Mouse (Mus musculus) left cerebral cortex, adult 11 months (tissue): ENCODE results near the gene Nkrf.
A peak's percentile ranks its signal among the peaks of the same experiment; 100 is the strongest.
"Not testable (repeated sequence)": the region's sequence is repeated elsewhere in the genome, so short reads cannot be mapped to it uniquely, and the experiment has no call there.

Experiments
- DNase-seq: peaks from one replicate; pipeline ENCODE4 v3.0.0; 2022; ENCODE audit warnings: low spot score

Gene Nkrf

DNA sequence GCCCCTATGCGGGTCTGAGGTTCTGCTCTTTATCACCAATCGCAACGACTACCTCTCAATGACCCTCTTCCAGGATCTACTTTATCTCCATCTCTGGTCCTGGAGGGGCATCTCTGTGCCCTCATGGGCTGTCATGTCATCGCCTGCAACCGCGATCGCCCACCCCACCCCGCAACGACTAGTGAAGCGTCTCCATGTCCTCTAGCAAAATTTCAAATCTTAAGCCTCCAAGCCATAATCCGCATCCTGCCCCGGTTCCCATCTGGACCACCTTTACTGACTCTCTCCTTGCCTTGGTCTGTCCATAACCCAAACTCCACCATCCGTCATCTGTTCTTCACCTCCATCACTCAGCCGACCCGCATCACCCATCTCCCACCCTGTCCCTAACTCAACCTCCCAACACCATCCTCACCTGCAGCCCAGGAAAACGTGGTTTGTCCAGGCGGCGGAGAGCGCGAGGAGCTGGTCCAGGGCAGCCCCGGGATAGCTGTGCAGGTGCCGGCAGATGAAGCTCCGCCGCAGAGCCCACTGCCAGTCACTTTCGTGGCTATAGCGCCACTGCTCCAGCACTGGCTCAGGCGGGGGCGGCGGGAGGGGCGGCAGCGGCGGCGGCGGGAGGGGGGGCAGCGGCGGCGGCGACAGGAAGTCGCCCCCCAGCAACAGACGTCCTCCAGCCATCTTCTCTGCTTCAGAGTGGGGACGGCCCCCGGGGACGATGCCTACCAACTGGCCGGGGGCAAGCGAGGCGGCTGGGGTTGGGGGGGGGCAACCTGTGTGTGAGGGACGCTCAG, at the start of gene Nkrf:
TSS of gene Nkrf (minus strand) at position 579 of the 794 bp plus-strand sequence.
- DNase-seq, result no peak

DNA sequence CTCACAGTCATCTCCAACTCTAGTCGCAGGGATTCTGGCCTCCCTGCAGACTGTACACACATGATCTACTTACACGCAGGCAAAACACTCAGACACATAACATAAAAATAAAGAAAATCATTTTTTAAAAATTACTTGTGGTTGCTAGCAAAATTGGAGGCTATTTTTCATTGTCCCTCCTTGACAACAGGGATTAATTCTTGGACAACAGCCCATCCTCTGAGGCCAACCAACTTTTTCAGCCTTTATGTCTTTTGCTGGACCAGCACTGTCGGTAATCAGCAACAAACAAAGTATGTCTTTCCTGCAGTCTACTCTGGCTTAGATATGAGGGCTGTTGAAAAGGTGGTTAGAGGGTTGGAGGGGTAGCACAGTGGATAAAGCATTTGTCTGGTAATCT, 38.4 kb upstream of the Nkrf start:
- DNase-seq, result no peak

DNA sequence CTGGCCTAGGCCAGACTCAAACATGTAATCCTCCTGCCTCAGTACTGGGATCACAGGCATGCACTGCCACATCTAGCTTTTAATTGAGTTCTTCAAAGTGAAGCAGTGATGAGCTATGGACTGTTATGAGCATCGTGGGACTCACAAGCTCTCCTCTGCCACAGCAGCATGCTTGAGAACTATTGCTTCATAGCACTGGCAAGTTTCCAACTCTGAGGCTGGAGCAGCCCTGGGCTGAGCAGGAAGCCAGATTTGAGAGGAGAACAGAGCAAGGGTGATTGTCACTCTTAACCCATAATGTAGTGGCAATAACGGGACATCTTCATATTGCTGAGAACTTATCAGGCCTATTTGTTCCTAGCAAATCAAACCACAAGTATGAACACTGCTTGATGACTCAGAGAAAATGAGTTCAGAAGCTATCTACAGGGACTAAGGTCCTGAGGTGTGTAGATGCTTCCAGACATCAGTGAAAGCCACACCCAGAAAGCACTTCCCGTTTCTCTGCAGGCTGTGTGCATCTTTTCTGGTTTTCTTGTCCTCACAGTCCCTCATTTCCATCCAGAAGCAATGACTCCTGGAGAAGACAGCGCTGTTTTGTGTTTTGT, 37.2 kb upstream of the Nkrf start:
- DNase-seq, result no peak

DNA sequence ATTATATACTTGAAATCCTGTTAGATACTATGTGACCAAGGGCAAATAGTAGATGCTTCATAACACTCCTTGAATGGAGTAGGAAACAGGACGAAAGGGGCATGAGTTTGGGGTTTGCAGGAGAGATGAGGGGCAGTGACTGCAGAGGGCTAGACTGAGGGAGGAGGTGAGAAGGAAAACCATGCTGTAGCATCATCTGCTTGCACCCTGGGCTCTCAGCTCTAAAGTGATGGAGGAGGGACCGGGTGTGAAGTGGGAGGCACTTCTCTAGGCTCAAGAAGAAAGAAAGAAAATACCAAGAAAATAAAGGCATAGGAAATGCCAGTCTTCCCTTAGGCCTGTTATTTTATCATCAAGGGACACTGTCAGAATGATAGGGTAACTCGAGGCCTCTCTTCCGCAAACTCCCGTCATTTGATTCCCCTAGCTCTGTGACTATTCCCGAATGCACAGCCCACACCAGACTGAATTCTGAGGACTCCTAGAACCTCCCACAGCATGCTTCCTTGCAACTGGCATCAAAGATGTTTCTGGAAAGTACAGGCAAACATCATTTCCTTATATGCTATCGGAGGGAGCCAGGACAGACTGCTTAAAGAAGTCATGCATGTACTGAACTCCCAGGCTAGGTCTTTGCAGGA, 32.7 kb upstream of the Nkrf start:
- DNase-seq, result no peak

DNA sequence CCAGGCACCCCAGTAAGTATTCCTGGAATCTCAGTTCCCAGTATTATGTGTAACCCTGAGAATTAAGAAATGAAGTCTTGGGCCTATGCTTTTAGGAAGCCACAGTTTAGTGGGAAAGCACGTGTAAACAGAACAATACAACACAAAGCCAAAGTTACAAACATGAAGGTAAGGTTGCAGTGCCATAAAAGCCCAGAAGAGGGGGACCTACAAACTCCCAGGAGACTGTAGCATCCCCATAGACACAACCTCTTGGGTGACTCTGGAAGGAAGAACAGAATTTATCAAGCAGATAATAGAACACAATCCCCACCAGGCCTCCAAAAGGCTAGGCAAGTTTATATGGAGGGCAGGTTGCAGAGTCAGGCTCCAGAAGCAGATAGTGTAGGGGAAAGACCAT, 27.9 kb upstream of the Nkrf start:
- DNase-seq, result no peak

DNA sequence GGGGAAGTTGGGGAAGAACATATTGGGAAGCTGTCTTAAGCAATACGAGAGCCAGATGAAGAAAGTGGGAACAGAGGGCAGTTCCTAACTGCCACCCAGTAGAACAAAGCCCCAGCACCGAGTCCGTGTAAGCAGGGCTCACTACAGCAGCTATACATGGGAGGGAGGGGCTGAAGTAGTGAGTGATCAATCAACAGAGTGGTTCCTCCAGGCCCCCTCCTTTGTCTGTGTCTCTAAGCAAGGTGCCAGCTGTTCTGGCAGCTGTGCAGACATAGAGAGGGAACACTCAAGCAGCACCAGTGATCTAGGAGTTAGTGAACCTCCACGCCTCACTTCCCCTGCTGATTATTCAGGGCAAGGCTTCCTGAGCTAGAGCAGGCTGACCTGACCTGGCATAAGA, 27.0 kb upstream of the Nkrf start:
- no peak for DNase-seq

DNA sequence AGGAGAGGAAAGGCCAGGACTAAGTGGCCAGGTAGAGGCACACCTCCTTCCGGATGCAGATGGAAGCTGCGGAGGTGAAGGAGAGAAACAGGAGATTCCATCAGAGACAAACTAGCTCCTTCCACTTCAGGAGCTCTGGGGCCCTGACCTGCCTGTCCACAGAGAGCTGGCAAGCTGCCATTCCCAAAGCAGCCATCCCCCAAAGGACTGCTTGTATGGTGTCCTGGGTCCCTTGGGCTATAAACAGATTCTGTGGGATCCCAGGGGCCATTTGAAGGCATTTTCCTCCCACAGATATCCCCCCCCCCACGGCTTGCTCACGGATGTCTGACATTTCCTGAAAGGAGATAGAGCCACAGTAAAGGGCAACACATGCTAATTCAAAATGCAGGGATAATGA, 26.1 kb upstream of the Nkrf start:
- no peak for DNase-seq

DNA sequence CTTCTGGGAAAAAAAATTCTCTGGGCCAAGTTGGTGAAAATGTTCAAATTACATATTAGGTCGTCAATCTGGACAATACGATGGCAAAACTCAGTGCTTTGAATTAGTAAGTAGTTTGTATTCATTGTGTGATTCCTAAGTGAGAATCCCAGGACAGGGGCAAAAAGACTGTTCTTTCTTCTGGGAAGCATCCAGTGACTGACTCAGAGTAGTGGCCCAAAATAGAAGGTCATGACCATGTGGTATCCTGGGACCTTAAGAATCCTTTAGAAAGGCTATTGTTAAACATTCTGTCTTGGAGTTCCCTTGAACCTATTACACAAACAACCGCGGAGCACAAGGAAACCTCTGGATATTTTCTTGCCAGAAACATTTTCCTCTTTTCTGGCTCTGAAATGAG, 18.6 kb upstream of the Nkrf start:
- no peak for DNase-seq

DNA sequence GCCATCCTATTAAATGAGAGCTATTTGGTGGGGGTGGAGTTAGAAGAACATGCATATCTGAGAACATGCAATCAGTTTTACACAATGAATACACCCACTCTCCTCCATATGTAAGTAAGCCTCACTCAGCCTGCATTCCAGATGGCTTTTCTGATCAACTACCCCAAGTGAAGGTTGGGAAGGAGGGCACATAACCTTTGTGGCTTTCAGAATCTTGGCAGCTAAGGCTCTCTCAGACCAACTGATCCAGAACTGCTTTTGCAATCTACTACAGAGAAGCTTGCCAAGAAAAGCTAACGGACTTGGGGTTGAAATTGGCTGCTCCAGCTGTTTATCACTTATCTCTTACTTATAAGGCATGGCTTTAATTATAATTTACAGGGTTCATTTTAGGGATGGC, 15.1 kb upstream of the Nkrf start:
- no peak for DNase-seq

DNA sequence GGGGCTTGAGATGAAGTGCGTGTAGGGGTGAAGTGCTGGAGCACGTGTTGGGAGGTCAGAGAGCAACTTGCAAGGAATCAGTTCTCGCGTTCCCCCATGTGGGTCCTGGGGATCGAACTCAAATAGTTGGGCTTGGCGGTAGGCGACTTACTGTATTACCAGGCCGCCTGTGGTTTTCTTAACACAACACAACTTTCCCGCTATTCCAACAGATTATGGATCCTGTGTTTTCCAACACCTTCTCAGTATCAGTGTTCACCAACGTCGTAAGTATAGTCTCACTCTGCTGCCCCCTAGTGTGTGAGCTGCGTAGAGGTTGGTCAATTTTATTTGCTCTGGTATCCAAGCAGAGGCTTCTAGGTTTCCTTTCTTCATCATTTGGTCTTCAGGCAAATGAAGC, 8.6 kb upstream of the Nkrf start:
- DNase-seq, result no peak

DNA sequence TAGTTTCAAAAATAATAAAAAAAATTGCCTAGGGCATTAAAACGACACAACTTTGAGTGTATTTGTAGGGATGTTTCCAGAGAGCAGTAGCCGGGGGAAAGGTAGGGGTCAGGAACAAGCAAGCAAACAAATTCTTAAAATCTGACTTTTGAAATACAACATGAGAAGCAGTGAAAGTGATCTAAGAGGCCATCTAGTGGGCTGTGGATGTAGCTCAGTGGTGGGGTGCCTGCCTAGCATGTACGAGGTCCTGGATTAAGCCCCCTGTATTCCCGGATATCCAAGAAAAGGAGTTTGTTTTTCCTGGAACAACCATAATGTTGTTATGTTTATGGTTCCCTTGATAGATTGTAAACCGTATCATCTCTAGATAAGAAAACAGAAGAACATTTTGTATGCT, 3.8 kb upstream of the Nkrf start:
- no peak for DNase-seq

DNA sequence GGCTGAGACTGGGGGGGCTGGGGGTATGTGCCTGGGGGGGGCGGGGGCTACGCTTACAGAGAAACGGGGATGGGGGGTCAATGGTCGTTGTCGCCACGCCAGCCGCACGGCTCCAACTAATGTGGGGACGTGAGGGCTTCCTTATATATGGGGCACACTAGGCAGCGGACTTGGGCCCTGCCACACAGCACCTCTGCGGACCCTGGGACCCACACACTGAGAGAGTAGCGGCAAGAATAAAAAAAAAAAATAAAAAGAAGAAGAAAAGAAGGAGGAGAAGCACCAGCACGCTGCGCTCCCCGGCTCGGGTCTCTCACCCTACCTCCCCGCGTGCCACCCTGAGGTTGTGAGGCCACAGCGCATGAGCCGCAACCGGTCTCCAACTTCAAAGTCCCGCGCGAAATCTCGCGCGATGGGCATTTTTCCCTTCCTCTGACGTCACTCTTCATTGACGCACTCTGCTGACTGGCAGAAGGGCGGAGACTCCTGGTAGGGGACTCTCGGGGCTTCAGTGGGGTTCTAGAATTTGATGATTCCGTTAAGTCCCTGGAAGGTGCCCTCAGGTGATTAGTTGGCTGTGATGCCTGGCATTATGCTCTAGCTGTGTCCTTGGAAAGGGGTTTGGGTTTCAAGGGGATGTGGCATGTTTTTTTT, 543 bp upstream of the Nkrf start:
- peak; percentile 89 for DNase-seq

DNA sequence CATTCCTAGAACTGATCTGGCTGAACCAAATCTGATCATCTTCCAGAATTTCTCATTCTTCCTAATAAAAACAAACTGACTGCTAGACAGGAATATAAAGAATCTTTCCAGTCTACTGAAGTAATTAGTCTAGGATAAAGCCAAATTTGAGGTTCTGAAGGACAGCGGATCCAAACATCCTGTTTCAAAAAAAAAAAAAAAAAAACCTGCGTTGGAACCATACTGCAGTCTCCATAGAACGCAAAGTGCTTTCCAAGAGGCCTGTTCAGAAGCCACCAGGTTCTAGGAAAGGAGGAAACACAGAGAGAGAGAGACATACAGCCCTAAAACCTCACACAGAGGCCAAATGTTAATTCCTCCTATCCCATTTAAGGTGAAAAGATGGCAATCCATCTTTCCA, 1.0 kb downstream of the Nkrf start:
- DNase-seq, result no peak

DNA sequence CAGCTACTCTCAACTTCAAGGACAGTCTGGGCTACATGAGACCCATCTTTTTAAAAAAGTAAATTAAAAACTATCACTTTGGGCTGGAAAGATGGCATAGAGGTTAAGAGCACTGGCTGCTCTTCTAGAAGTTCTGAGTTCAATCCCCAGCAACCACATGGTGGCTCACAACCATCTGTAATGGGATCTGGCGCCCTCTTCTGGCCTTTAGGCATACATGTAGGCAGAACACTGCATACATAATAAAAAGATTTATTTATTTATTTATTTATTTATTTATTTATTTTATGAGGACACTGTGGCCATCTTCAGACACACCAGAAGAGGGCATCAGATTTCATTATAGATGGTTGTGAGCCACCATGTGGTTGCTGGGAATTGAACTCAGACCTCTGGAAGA, 3.8 kb downstream of the Nkrf start:
- not testable (repeated sequence) for DNase-seq

DNA sequence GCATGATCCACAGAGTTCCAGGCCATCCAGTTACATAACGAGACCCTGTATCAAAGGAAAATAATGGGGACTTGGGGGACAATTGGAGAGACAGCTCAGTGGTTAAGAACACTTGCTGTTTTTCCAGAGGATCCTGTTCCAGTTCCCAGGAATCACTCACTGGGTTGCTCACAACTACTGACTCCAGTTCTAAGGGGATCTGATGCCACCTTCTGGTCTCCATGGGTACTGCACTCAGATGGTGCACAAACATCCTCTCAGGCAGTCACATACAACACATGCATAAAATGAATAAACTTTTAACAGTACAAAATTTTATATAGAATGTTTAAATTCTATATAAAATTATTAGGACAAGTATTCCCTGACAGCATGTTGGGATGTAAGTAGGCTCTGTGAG, 18.0 kb downstream of the Nkrf start:
- no peak for DNase-seq

DNA sequence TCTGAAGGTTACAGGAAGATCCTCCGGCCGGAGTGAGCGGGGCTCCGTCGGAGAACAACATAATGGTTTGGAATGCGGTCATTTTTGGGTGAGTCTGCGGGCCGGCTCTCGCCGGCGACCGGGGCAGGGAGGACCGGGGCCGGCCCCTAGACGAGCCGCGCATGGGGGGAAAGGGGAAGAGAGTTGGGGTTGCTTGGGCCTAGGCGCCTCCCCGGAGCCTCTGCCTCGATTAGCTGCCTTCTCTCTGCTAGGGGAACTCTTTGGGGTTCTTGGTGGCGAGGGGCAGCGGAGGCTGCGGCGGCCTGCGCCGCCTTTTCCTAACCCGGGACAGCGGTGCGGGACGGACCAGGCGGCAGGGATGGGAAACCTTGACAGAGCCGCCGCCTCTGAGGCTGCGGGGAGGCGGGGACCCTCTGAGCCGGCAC, 28.0 kb downstream of the Nkrf start:
- DNase-seq, result no peak

DNA sequence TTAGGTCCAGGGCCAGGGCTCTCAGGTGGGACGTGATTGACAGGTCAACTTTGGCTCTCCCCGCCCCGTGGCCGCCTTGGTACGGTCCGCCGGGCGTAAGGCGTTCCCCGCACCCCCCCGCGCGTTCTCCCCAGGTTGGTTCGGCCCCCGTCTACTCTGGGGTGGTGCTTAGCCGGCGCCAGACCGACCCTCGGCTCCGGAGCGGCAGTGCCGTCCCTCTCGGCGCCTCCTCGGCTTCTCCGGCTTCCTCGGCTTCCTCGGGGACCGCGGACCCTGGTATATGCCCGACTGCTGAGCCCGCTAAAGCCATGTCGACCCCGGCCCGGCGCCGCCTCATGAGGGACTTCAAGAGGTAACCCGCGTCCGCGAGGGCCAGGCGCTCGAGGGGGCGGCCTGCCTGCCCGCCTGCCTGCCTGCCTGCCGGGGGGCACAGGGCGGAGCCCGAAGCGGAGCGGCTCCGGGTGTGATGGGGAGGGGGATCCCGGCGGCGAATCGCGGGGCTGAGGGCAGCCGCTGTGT, 28.5 kb downstream of the Nkrf start:
- DNase-seq, result peak; percentile 53

DNA sequence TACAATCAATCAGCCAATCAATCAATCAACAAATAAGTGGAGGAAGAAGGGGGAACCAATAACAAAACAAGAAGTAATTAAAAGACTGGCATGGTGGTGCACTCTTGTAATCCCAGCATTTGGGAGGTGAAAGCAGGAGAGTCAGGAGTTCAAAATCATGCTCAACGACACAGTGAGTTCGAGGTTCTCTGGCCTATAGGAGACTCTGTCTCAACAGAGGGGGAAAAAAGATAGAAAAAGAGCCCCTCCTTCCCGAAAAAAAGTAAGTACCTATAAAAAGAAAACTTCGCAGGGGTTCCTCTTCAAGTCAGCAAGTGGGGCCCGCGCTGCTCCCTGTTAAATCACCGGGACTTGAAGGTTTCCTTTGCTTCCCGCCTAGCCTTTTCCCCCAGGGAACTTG, 28.9 kb downstream of the Nkrf start, which contains the start of the genes Ube2a and C330007P06Rik:
TSS of gene Ube2a (plus strand) at position 136 of the 400 bp plus-strand sequence.
TSS of gene C330007P06Rik (minus strand) at position 347 of the 400 bp plus-strand sequence.
- DNase-seq, result no peak

DNA sequence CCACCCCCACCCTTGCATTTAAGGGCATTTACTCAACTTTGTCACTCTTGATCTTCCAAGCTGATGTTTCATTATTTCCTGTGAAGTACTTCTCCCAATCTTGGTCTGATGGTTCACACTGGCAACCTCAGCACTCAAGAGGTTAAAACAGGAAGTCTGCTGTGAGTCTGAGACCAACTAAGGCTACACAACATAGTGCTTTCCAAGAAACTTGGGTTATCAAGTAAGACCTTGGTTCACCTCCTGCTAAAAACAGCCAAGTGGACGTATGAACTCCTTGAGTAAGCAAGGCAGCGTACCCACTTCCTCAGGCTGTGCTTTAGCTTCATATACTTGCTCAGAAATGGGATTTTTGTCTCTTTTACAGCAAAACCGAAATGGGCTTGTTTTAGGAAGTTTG, 32.3 kb downstream of the Nkrf start:
- DNase-seq, result no peak

DNA sequence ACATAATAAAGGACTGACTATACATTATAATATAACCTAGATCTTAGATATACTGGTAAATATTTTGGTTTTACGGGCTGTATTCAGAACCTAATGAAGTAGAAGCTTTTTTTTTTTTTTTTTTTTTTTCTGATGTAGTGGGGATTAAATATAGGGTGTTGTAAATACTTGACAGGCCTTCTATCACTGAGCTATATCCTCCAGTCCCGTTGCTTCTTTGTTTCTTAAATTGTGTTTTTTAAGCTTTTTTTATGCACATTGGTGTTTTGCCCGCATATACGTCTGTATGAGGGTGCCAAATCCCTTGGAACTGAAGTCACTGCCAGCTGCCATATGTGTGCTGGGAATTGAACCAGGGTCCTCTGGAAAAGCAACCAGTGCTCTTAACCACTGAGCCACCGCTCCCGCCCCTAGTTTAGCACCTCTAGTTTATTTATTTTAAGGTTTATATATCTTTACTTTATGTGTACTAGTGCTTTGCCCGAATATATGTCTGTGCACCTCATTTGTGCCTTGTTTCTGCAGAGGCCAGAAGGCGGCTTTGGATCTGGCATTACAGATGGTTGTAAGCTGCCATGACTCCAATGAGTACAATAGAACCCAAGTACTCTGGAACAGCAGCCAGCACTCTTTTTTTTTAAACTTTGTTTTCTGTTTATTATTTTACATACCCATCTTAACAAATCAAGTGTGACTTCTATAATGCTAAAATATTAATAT, 37.9 kb downstream of the Nkrf start:
- DNase-seq, result no peak

DNA sequence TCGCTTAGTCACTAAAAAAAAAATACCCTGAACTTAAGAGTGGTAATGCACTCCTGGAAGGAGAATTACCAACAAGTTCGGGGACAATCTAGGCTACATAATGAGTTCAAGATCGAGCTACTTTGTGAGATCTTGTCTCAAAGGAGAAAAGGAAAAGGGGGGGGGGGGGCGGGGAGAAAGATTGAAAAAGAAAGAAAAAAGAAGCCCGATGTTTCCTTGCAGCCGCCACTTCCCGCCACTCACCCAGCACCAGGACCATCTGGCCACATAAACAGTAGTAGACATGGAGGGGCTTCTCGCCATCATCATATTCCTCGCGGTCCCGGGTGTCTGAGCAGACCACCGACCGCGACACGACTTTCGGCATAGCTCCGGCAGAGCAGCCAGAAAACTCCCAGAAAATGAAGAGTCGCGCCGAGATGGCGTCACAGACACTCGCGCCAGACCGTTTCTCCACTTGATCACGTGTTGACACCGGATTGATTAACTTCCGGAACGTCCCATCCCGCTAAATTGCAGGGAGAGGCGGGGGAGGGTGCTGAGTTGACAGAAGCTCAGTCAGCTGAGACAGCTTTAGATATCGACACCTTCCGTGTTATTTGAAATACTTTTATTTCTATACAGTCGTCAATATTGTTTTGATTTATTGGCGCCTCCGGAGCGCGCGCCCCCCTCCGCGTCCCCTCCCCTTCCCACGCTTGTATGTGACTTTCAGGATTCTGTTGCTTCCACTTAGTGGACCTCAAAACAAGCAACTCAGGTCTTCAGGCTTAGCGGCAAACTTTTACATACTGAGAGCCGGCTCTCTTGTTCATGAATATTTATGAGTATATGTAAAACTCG, 38.7 kb downstream of the Nkrf start:
- peak; percentile 66 for DNase-seq
